Mouse (Mus musculus): ENCODE results near the gene Map7.

DNA sequence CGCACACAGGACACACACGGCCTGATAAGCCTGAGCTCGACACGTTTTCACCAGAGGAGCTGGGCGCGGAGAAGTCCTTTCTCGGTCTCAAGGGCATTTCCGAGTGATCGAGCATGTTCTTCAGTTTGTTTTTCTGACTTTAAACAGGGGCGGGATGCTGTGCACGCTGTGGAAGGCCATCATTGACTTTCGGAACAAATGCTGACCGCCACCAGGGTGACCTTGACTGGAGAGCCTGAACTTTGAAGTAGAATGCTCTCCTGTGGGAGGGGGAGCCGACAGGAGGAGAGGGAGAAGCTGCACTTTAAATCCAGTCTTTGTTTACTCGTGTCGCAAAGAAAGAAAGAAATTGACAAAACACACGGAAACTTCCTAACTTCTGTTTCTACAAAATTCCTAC, 6.9 kb upstream of the Map7 start:
- no peak for TF ChIP-seq CTCF (conservative IDR thresholded peaks at IDR 0.05; ENCODE audit: insufficient read depth, insufficient read length, low read depth, low read length)
- no peak for TF ChIP-seq POLR2A (IDR thresholded peaks at IDR 0.05; ENCODE audit: low read depth, low read length)
